Mouse (Mus musculus) liver, embryonic 14.5 days (tissue): Measurements from ENCODE around the gene Serpina3f.

Experiments used
- CTCF ChIP-seq: IDR thresholded peaks from 2 replicates; pipeline ENCODE4 v1.5.1; 2016; ENCODE audit warnings: antibody characterized with exemption, low read depth, control low read depth
- EP300 ChIP-seq: IDR thresholded peaks from 2 replicates; pipeline ENCODE4 v1.6.1; 2016; ENCODE audit warnings: antibody characterized with exemption, low read depth

DNA sequence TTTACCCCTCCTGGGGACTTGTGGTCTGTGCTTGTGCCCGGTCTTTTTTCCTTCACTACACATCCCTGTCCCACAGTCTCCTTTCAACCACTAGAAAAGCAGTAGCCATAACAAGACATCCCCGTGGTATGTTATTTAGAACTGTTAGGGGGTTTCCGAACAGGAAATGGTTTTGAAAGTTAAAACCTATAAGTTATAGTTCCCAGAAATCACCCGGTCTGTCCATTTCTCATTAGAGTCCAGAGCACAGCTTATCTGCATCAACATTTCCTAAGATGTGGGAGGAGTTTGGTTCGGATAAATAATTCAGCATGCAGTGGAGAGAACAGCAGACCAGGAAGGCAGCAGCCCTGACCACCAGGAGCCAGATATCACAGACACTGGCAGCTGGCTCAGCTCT is 21.6 kb downstream of the Serpina3f start, which contains the start of gene Serpina3g:
- TF ChIP-seq CTCF (no peak), EP300 (no peak)
